Mouse (Mus musculus): ENCODE results near the gene Foxd1.

DNA sequence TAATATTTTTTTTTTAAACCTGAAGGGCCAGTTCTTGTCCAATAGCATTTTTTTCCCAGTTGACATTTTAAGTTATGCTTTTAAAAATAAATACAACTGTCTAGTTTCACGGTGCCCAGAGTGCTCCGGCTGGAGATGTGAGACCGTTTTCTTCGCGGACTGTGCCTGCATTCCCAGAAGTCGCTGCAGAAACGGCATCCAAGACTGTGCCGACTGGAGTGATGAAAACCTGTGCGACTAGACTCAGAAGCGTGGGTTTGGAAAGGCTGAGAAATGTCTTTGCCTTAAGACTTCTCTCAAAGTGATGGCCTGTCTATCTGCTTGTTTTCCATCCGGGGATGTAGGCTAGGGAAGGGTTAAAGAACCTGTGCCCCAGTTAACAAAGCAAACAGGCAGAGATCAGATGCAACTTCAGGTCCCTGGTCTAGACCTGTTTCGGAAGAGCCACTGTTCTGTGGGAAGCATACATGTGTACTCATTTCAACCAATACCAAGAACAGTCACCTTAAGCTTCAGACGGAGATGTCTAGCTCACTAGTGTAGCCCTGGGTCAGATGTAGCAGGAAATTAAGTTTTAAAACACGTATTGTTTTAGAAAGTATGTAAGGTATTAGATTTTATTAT lies 47.1 kb upstream of the Foxd1 start:
- TF ChIP-seq POLR2A (IDR thresholded peaks at IDR 0.05; ENCODE audit: extremely low read depth, insufficient read depth, low read length): no peak
- TF ChIP-seq CTCF (IDR thresholded peaks at IDR 0.05; ENCODE audit: extremely low read depth, insufficient read depth, low read length): no peak
